Mouse (Mus musculus) stomach, embryonic 16.5 days (tissue): ENCODE measurements around the gene Lrrc42. TPM values are rescaled to one million over a fixed set of nuclear protein-coding genes. Genes with fewer than 3 reads are reported as not detected.

Experiments used
- ATAC-seq: fragments of 200-750 bp; cut with Nextera tagmentation; 2 replicates; pipeline ENCODE4 v1.8.0; 2017; ENCODE audit warnings: moderate number of reproducible peaks, moderate TSS enrichment; ENCODE audit not compliant: insufficient read depth, low FRiP score
- H3K27ac ChIP-seq: fragments of 300-500 bp; sonication (generic); 2 replicates; pipeline ENCODE4 v1.5.1; 2014; ENCODE audit warnings: low read length
- H3K27me3 ChIP-seq: fragments of 300-500 bp; sonication (generic); 2 replicates; pipeline ENCODE4 v1.6.1; 2014; ENCODE audit warnings: low read length, control low read depth, mixed read lengths; ENCODE audit not compliant: control insufficient read depth, insufficient read depth
- H3K36me3 ChIP-seq: fragments of 300-500 bp; sonication (generic); 2 replicates; pipeline ENCODE4 v1.6.1; 2014; ENCODE audit warnings: low read length; ENCODE audit not compliant: control insufficient read depth, insufficient read depth
- H3K4me1 ChIP-seq: fragments of 300-500 bp; sonication (generic); 2 replicates; pipeline ENCODE4 v1.6.1; 2014; ENCODE audit warnings: low read length, control low read depth, mixed read lengths; ENCODE audit not compliant: control insufficient read depth, insufficient read depth
- H3K4me2 ChIP-seq: fragments of 300-500 bp; sonication (generic); 2 replicates; pipeline ENCODE4 v1.6.1; 2014; ENCODE audit warnings: low read depth, low read length, mixed read lengths
- H3K4me3 ChIP-seq: fragments of 300-500 bp; sonication (generic); replicated peaks from 2 replicates; pipeline ENCODE4 v1.5.1; 2014; ENCODE audit warnings: mild to moderate bottlenecking, low read length
- H3K9ac ChIP-seq: fragments of 300-500 bp; sonication (generic); 2 replicates; pipeline ENCODE4 v1.6.1; 2014; ENCODE audit warnings: low read length
- H3K9me3 ChIP-seq: fragments of 300-500 bp; sonication (generic); replicated peaks from 2 replicates; pipeline ENCODE4 v1.6.1; 2016; ENCODE audit warnings: low read length, control low read depth; ENCODE audit not compliant: control insufficient read depth
- WGBS: fragments of 180-500 bp; shearing (Covaris S2); extraction: QIAGEN DNeasy Blood & Tissue Kit; methylation state at CpG from one replicate; pipeline ENCODE4 v1.1.7; 2014; 5-methylcytosine and 5-hydroxymethylcytosine counted together
- polyA plus RNA-seq: library from polyadenylated mRNA; unstranded; fragments of >200 nt; fragmentation: Nextera tagmentation; extraction: Ambion mirVana; gene quantifications from 2 replicates; pipeline ENCODE4 v1.2.1, GENCODE M21; 2015

Gene Lrrc42
- 52.7 TPM in 2 replicates for polyA plus RNA-seq

DNA sequence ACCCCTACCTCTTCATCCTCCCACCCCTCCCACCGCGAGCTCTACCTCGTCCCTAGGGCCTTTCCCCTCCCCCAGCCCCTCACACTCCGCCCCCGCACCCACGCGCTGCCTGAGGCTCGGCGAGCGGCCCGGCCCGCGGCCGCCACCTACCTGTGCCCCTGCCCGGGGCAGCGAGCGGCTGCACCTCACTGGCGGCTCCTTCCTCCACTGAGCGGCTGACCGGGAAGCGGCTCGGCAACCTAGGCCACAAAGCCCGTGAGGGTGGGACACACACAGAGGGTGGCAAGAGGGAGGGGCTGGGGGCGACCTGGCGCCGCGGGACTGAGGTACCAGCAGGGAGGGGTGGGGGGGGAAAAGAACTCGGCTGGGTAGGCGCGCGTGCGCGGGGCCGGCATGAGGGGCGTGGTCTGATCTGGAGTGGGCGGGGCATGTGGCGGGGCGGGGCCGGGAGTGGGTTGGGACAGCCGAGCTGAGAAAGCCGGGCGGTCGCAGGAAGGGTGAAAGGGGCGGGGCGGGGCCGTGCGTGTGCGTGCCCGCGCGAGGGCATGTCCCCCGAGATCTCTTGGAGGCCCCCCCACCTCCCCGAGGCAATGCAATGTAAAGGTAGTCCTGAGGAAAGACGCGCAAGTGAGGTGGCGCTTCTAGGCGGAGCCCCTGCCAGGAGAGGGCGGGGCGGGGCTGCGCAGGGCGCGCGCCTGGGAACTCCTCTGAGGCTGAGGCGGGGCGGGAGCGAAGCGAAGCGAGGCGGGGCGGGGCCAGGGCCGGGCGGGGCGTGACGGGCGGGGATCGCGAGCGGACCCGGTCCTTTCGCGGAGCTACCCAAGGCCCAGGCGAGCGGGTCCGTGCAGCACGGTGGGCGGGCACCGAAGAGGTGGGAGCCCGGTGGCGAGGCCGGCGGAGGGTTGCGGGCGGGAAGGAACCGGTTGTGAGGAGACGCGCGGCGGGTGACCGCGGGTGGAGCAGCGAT, at the start of gene Lrrc42, which contains the start of gene Hspb11:
Lrrc42 (minus strand) TSS at position 408 of the 967 bp plus-strand sequence.
Hspb11 (plus strand) TSS at position 469 of the 967 bp plus-strand sequence.
- peak within 1 kb of the TSS; percentile 82 for H3K4me2 ChIP-seq
- H3K4me3 ChIP-seq = peak within 1 kb of the TSS; percentile 78
- H3K27me3 ChIP-seq = no peaks in the 10 kb centered on the region
- peak; percentile 98 for ATAC-seq
- under 1% methylated on average over 88 of the region's 101 CpGs for WGBS
- H3K4me1 ChIP-seq = peaks cover 17% of the 10 kb centered on the region
- H3K36me3 ChIP-seq = no peaks in the 10 kb centered on the region
- H3K9me3 ChIP-seq = no peaks in the 10 kb centered on the region
- H3K27ac ChIP-seq = peak within 1 kb of the TSS; percentile 79
- peak within 1 kb of the TSS; percentile 91 for H3K9ac ChIP-seq

DNA sequence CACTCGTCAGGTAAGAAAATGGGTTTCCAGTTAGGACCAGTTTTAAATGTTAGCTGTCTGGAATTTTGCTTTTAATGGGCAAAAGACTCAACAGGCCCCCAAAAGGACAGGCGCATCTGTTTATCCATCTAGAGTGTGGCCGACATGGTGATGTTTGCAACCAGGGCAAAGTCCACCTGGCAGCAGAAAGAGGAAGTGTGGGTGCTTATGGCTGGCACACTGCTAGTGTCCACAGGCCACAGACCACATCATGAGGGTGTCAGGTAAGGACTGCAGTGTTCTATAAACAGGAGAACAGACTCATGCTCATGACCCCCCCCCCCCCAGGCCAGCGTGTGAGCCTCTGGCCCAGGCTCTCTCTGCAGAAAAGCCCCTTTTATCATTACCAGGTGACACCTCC, 49.5 kb upstream of the Lrrc42 start:
- no peak overlapping the region for H3K27ac ChIP-seq
- 59% methylated on average over 4 of the region's 4 CpGs for WGBS
- peak; percentile 47 for ATAC-seq
- no peaks in the 10 kb centered on the region for H3K36me3 ChIP-seq
- no peak overlapping the region for H3K4me3 ChIP-seq
- no peaks in the 10 kb centered on the region for H3K27me3 ChIP-seq
- no peaks in the 10 kb centered on the region for H3K4me1 ChIP-seq
- H3K4me2 ChIP-seq = no peak overlapping the region
- no peaks in the 10 kb centered on the region for H3K9me3 ChIP-seq
- H3K9ac ChIP-seq = no peak overlapping the region

DNA sequence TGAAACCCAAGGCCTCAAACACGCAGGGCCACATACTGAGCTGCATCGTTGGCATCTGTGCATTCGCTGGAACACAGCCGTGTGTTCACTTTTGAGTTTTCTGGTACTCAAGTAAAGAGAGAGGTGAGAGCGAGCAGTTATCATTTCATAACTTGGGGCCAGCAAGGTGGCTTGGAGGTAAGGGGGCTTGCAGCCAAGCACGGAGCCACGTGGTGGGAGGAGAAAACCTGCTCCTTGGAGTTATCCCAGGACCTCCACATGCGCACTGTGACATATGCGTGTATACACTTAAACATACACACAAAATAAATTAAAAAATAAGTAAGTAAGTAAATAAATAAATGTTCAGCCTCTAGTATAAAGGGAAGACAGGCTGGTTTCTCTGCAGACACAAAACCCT, 48.9 kb upstream of the Lrrc42 start:
- Histone ChIP-seq H3K4me3 (no peak overlapping the region), H3K36me3 (no peaks in the 10 kb centered on the region), H3K9ac (no peak overlapping the region), H3K27ac (no peak overlapping the region), H3K27me3 (no peaks in the 10 kb centered on the region), H3K4me2 (no peak overlapping the region), H3K4me1 (no peaks in the 10 kb centered on the region), H3K9me3 (no peaks in the 10 kb centered on the region)
- no peak for ATAC-seq
- WGBS = 77% methylated on average over 9 of the region's 9 CpGs

- Histone ChIP-seq H3K4me1 (no peaks in the 10 kb centered on the region), H3K4me3 (no peak overlapping the region), H3K36me3 (no peaks in the 10 kb centered on the region), H3K9me3 (no peaks in the 10 kb centered on the region), H3K9ac (no peak overlapping the region), H3K27ac (no peak overlapping the region), H3K27me3 (no peaks in the 10 kb centered on the region), H3K4me2 (no peak overlapping the region)
- ATAC-seq = no peak
- WGBS = 100% methylated on average over 1 of the region's 1 CpGs
Measured at GRCm38 (mm10) chr4:107300902-107301555, 47.7 kb upstream of the Lrrc42 start.

DNA sequence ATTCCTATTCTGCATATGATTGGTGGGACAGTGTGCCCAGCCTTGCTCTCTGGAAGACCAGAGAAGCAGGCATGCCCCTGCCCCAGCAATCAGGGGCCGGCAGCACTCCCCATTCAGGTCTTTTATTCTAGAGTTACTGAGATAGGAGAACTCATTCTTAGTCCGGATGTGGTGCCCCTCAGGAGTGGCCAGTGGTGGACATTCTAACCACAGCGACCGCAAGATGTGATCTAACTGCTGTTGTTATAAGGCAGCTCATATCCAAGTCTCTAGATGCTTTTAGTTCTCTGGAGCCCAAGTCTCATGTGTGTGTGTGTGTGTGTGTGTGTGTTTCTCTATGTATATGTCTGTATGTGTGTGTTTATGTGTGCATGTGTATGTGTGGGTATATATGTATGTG, 47.0 kb upstream of the Lrrc42 start:
- Histone ChIP-seq H3K9ac (no peak overlapping the region), H3K27me3 (no peaks in the 10 kb centered on the region), H3K4me1 (no peaks in the 10 kb centered on the region), H3K4me3 (no peak overlapping the region), H3K36me3 (no peaks in the 10 kb centered on the region), H3K27ac (no peak overlapping the region), H3K9me3 (no peaks in the 10 kb centered on the region), H3K4me2 (no peak overlapping the region)
- no peak for ATAC-seq
- WGBS = 65% methylated on average over 4 of the region's 4 CpGs

GRCm38 (mm10) chr4:107299779-107300340, 46.5 kb upstream of the Lrrc42 start:
- H3K27ac ChIP-seq = no peak overlapping the region
- ATAC-seq = no peak
- no peaks in the 10 kb centered on the region for H3K36me3 ChIP-seq
- no peaks in the 10 kb centered on the region for H3K27me3 ChIP-seq
- no peaks in the 10 kb centered on the region for H3K9me3 ChIP-seq
- no peaks in the 10 kb centered on the region for H3K4me1 ChIP-seq
- WGBS = 75% methylated on average over 7 of the region's 7 CpGs
- no peak overlapping the region for H3K4me3 ChIP-seq
- H3K9ac ChIP-seq = no peak overlapping the region
- H3K4me2 ChIP-seq = no peak overlapping the region

DNA sequence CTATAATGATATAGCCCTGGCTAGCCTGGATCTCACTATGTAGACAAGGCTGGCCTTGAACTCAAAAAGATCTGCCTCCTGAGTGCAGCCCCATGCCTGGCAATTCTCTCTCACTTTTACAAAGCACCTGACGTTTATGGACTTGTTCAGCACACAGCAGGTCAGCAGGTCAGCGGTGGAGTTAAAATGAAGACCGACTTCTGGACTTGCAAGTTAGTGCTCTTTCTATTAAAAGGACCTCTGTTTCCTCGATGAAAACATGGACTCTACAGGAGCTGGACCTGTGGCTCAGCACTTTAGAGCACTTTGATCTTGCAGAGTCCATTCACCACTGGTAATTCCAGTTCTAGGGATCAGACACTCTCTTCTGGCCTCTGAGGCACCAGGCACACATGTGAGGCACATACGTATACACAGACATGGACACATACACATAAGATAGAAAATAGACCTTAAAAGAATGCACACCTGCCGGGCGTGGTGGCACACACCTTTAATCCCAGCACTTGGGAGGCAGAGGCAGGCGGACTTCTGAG, 44.8 kb upstream of the Lrrc42 start:
- H3K4me2 ChIP-seq = no peak overlapping the region
- H3K27me3 ChIP-seq = no peaks in the 10 kb centered on the region
- no peak overlapping the region for H3K27ac ChIP-seq
- WGBS = 77% methylated on average over 8 of the region's 8 CpGs
- H3K9ac ChIP-seq = no peak overlapping the region
- H3K4me1 ChIP-seq = no peaks in the 10 kb centered on the region
- H3K36me3 ChIP-seq = no peaks in the 10 kb centered on the region
- ATAC-seq = no peak
- H3K9me3 ChIP-seq = no peaks in the 10 kb centered on the region
- H3K4me3 ChIP-seq = no peak overlapping the region

DNA sequence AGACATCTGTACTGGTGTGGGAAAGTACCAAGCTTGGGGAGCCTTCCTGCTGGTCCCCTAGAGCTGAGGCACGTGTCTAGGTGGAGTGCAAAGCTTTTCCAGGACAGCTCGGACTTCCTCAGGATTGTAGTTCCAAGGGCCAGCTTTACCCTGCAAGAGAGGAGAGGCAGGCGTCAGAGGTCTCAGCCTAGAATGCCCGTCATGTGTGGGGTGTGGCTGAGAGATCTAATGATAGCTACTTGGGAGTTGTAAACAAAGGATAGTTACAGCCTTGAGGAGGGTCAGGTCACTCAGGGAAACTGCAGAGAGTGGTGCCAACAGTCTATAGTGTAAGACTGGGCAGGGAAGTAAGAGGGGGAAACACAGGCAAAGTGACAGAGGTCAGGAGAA, 38.9 kb upstream of the Lrrc42 start:
- Histone ChIP-seq H3K9me3 (no peaks in the 10 kb centered on the region), H3K4me2 (no peak overlapping the region), H3K9ac (no peak overlapping the region), H3K36me3 (no peaks in the 10 kb centered on the region), H3K27ac (no peak overlapping the region), H3K27me3 (no peaks in the 10 kb centered on the region), H3K4me3 (no peak overlapping the region), H3K4me1 (no peaks in the 10 kb centered on the region)
- 0 out of 2 replicates have a peak, but pooled peaks have one; percentile 50 for ATAC-seq
- WGBS = 23% methylated on average over 4 of the region's 4 CpGs
